Mouse (Mus musculus): ENCODE measurements around the gene Ap2a1.
A peak's percentile ranks its signal among the peaks of the same experiment; 100 is the strongest.

DNA sequence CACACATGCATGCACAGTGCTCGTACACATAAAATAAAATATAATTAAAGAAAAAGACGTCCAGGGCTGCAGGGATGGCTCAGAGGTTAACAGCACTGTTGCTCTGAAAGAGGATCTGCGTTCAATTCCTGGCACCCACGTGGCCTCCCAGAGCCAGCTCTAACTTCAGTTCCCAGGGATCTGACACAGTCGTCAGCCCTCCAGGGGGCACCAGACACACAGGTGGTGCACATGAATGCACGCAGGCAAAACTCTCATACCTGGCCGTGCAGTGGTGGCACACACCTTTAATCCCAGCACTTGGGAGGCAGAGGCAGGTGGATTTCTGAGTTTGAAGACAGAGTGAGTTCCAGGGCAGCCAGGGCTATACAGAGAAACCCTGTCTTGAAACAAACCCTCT, 36.7 kb upstream of the Ap2a1 start:
- TF ChIP-seq CTCF (IDR thresholded peaks at IDR 0.05), result peak; percentile 24
- TF ChIP-seq EP300 (IDR thresholded peaks at IDR 0.05; ENCODE audit: insufficient read depth, low read depth, low read length), result no peak
